Mouse (Mus musculus) kidney, adult 2 months (tissue): ENCODE results near the gene Fbxo30. TPM values are rescaled to one million over a fixed set of nuclear protein-coding genes. Genes with fewer than 3 reads are reported as not detected.

ENCODE experiments used
- DNase-seq: peaks from one replicate; pipeline ENCODE4 v3.0.0; 2021
- H3K27ac ChIP-seq: fragments of 200-500 bp; 2 replicates; pipeline ENCODE4 v1.5.1; 2012; ENCODE audit warnings: low read depth, low read length, control low read depth, inconsistent platforms; ENCODE audit not compliant: insufficient read depth
- H3K27me3 ChIP-seq: fragments of 200-500 bp; replicated peaks from 2 replicates; pipeline ENCODE4 v1.6.1; 2012; ENCODE audit warnings: mild to moderate bottlenecking, moderate library complexity, low read length, inconsistent platforms; ENCODE audit not compliant: control insufficient read depth, insufficient read depth
- H3K36me3 ChIP-seq: fragments of 200-500 bp; 2 replicates; pipeline ENCODE4 v1.6.1; 2012; ENCODE audit warnings: mild to moderate bottlenecking, moderate library complexity, low read length, inconsistent platforms; ENCODE audit not compliant: control insufficient read depth, insufficient read depth
- H3K4me1 ChIP-seq: fragments of 200-500 bp; 2 replicates; pipeline ENCODE4 v1.6.1; 2011; ENCODE audit warnings: low read length; ENCODE audit not compliant: control insufficient read depth, insufficient read depth
- H3K4me3 ChIP-seq: fragments of 200-500 bp; 2 replicates; pipeline ENCODE4 v1.5.1; 2011; ENCODE audit warnings: mild to moderate bottlenecking, low read depth, low read length, control low read depth; ENCODE audit not compliant: insufficient read depth
- CTCF ChIP-seq: fragments of 200-500 bp; conservative IDR thresholded peaks from 2 replicates; pipeline ENCODE4 v1.5.1; 2011; ENCODE audit warnings: low read depth, mild to moderate bottlenecking, control low read depth, low read length, moderate library complexity, mixed read lengths; ENCODE audit not compliant: insufficient read depth, insufficient read length
- POLR2A ChIP-seq: fragments of 200-500 bp; IDR thresholded peaks from one replicate; pipeline ENCODE4 v1.6.1; 2011; ENCODE audit warnings: low read depth, low read length, control low read depth
- WGBS: fragments of 180-500 bp; shearing (Covaris S2); methylation state at CpG from one replicate; pipeline ENCODE4 v1.1.7; 2018; 5-methylcytosine and 5-hydroxymethylcytosine counted together
- polyA plus RNA-seq: library from polyadenylated mRNA; depleted of rRNA; stranded (reverse); fragments of >200 nt; gene quantifications from 2 replicates; pipeline ENCODE4 v1.2.3, GENCODE M21; 2012; rRNA removed

The Fbxo30 gene
- polyA plus RNA-seq, 1 experiment = 3.0 TPM

- H3K36me3 ChIP-seq = no peaks in the 10 kb centered on the region
- WGBS = under 1% methylated on average over 106 of the region's 106 CpGs
- TF ChIP-seq CTCF (no peak), POLR2A (peak; percentile 27)
Measured at GRCm38 (mm10) chr10:11343205-11344141, 62.3 kb downstream of the Fbxo30 start, which contains the start of gene Epm2a. Gene Epm2a, plus strand, starts transcription at chr10:11343404.

GRCm38 (mm10) chr10:11344536-11345468 is 63.7 kb downstream of the Fbxo30 start:
- WGBS = 85% methylated on average over 18 of the region's 18 CpGs

More at GRCm38 (mm10) chr10:11343205-11344141, 62.3 kb downstream of the Fbxo30 start, which contains the start of gene Epm2a:
- H3K4me3 ChIP-seq = peak within 1 kb of the TSS; percentile 92
- H3K27ac ChIP-seq = peak within 1 kb of the TSS; percentile 82
- no peaks in the 10 kb centered on the region for H3K27me3 ChIP-seq
- no peaks in the 10 kb centered on the region for H3K4me1 ChIP-seq
- DNase-seq = peak; percentile 92

More at GRCm38 (mm10) chr10:11344536-11345468, 63.7 kb downstream of the Fbxo30 start:
- TF ChIP-seq POLR2A = no peak
- no peak for TF ChIP-seq CTCF
- no peak overlapping the region for H3K4me3 ChIP-seq
- H3K4me1 ChIP-seq = no peaks in the 10 kb centered on the region
- no peaks in the 10 kb centered on the region for H3K36me3 ChIP-seq
- no peak overlapping the region for H3K27ac ChIP-seq
- H3K27me3 ChIP-seq = no peaks in the 10 kb centered on the region
- DNase-seq = no peak

Other genes with a start within 250 kb of the Fbxo30 start
- gene Grm1, start 199.0 kb upstream of the Fbxo30 start, polyA plus RNA-seq = not detected in 2 replicates
- gene Shprh, start 131.9 kb upstream of the Fbxo30 start, polyA plus RNA-seq = 2.5 and 2.7 TPM in 2 replicates
- gene Epm2a, start 62.1 kb downstream of the Fbxo30 start, polyA plus RNA-seq = 6.5 and 7.5 TPM in 2 replicates